Mouse (Mus musculus): ENCODE data around the gene Phf14.

- no peak for TF ChIP-seq CTCF (IDR thresholded peaks at IDR 0.05; ENCODE audit: borderline replicate concordance, insufficient read depth, low read length)
- no peak for TF ChIP-seq POLR2A (IDR thresholded peaks at IDR 0.05; ENCODE audit: low read depth, low read length)
Observed at GRCm38 (mm10) chr6:12077880-12078618, 170.4 kb downstream of the Phf14 start.

All from embryonic fibroblast, embryonic 13.5 days (primary cell).